Mouse (Mus musculus): ENCODE results near the gene Chst15. TPM values are rescaled to one million over a fixed set of nuclear protein-coding genes. Genes with fewer than 3 reads are reported as not detected.

Gene Chst15
- polyA plus RNA-seq, 1 experiment from 2014 or later, result 2.4 TPM

DNA sequence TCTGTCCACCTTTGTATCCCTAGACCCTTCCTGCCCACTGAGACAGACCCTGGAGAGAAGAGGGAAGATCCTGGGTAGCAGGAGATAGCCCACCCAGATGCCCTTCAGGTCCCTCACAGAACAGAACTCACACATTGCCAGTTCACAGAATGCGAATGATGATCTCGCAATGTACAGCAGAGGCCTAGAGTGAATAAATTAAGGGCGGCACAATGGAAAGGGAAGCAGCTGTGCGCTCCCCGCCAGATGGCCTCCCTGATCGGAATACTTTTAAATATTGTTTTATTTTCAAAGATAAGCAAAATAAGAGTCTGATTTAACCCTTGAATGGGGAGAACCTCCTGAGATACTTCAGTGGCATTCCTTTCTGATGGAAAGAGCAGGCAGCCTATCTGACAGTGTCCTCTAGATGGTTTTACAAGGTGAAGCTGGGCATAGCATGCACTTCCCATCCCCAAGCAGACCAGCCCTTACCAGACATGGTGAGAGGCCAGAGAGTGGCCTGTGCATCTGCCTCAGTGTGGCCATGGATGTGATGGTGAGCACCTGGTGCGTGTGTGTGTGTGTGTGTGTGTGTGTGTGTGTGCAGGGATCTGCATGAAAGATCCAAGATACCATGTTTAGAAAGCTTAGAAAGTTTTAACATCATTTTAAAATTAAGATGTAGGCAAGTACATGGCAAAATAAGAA, 32.8 kb downstream of the Chst15 start:
- peaks cover 17% of the 10 kb centered on the region for H3K4me1 ChIP-seq (ENCODE audit: control insufficient read depth, insufficient read depth, low read length)
- WGBS (ENCODE audit: insufficient replicate concordance), result 72% methylated on average over 7 of the region's 7 CpGs

GRCm38 (mm10) chr7:132282576-132282975, 34.5 kb downstream of the Chst15 start:
- Histone ChIP-seq H3K4me3 (ENCODE audit: low read depth, low read length) (no peak overlapping the region), H3K9me3 (replicated peaks; ENCODE audit: control insufficient read depth, low read length) (no peaks in the 10 kb centered on the region), H3K4me1 (ENCODE audit: control insufficient read depth, insufficient read depth, low read length) (peaks cover 23% of the 10 kb centered on the region), H3K27me3 (ENCODE audit: control insufficient read depth, insufficient read depth, low read length) (0 out of 2 replicates have a peak, but pooled peaks cover 2% of the 10 kb centered on the region), H3K36me3 (ENCODE audit: control insufficient read depth, insufficient read depth, low read length) (no peaks in the 10 kb centered on the region), H3K9ac (ENCODE audit: low read depth, low read length) (no peak overlapping the region), H3K27ac (ENCODE audit: low read depth, low read length) (no peak overlapping the region), H3K4me2 (no peak overlapping the region)
- 73% methylated on average over 2 of the region's 2 CpGs for WGBS (ENCODE audit: insufficient replicate concordance)
- ATAC-seq (replicated peaks; ENCODE audit: insufficient number of reproducible peaks, low FRiP score, low TSS enrichment), result no peak

More for the DNA sequence above, 32.8 kb downstream of the Chst15 start:
- no peak overlapping the region for H3K9ac ChIP-seq (ENCODE audit: low read depth, low read length)
- 0 out of 2 replicates have a peak, but pooled peaks cover 2% of the 10 kb centered on the region for H3K27me3 ChIP-seq (ENCODE audit: control insufficient read depth, insufficient read depth, low read length)
- no peak overlapping the region for H3K4me3 ChIP-seq (ENCODE audit: low read depth, low read length)
- no peak overlapping the region for H3K4me2 ChIP-seq
- no peak overlapping the region for H3K27ac ChIP-seq (ENCODE audit: low read depth, low read length)
- no peak for ATAC-seq (replicated peaks; ENCODE audit: insufficient number of reproducible peaks, low FRiP score, low TSS enrichment)
- no peaks in the 10 kb centered on the region for H3K36me3 ChIP-seq (ENCODE audit: control insufficient read depth, insufficient read depth, low read length)
- no peaks in the 10 kb centered on the region for H3K9me3 ChIP-seq (replicated peaks; ENCODE audit: control insufficient read depth, low read length)

GRCm38 (mm10) chr7:132282161-132282560, 34.9 kb downstream of the Chst15 start:
- H3K9me3 ChIP-seq (replicated peaks; ENCODE audit: control insufficient read depth, low read length), result no peaks in the 10 kb centered on the region
- peaks cover 19% of the 10 kb centered on the region for H3K4me1 ChIP-seq (ENCODE audit: control insufficient read depth, insufficient read depth, low read length)
- H3K27ac ChIP-seq (ENCODE audit: low read depth, low read length), result no peak overlapping the region
- ATAC-seq (replicated peaks; ENCODE audit: insufficient number of reproducible peaks, low FRiP score, low TSS enrichment), result no peak
- no peak overlapping the region for H3K4me2 ChIP-seq
- H3K4me3 ChIP-seq (ENCODE audit: low read depth, low read length), result no peak overlapping the region
- H3K9ac ChIP-seq (ENCODE audit: low read depth, low read length), result no peak overlapping the region
- WGBS (ENCODE audit: insufficient replicate concordance), result 78% methylated on average over 3 of the region's 3 CpGs
- no peaks in the 10 kb centered on the region for H3K36me3 ChIP-seq (ENCODE audit: control insufficient read depth, insufficient read depth, low read length)
- H3K27me3 ChIP-seq (ENCODE audit: control insufficient read depth, insufficient read depth, low read length), result 0 out of 2 replicates have a peak, but pooled peaks cover 2% of the 10 kb centered on the region

- Histone ChIP-seq H3K9me3 (replicated peaks; ENCODE audit: control insufficient read depth, low read length) (no peaks in the 10 kb centered on the region), H3K4me2 (no peak overlapping the region), H3K36me3 (ENCODE audit: control insufficient read depth, insufficient read depth, low read length) (no peaks in the 10 kb centered on the region), H3K27ac (ENCODE audit: low read depth, low read length) (no peak overlapping the region), H3K27me3 (ENCODE audit: control insufficient read depth, insufficient read depth, low read length) (0 out of 2 replicates have a peak, but pooled peaks cover 2% of the 10 kb centered on the region), H3K4me3 (ENCODE audit: low read depth, low read length) (no peak overlapping the region), H3K4me1 (ENCODE audit: control insufficient read depth, insufficient read depth, low read length) (peaks cover 17% of the 10 kb centered on the region), H3K9ac (ENCODE audit: low read depth, low read length) (no peak overlapping the region)
- no peak for ATAC-seq (replicated peaks; ENCODE audit: insufficient number of reproducible peaks, low FRiP score, low TSS enrichment)
- WGBS (ENCODE audit: insufficient replicate concordance), result 71% methylated on average over 4 of the region's 4 CpGs
Measured at GRCm38 (mm10) chr7:132281753-132282152, 35.3 kb downstream of the Chst15 start.

DNA sequence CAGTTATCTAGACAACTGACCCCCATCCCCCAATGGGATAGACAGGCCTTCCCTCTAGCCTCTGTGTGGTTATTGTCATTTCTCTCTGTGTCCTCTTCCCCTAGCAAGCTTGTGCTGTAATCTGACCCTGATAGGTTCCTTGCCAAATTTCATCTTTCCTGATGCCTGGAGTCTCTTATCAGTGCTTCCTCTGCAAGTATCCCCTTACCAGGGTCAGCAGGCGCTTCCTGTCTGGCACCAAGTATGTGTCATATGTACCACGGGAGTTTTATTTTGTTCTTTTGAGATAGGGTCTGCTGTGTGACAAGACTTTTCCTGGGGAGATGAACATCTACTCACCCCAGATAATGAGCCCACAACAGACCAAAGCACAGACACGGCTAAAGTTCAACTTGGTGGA, 38.4 kb downstream of the Chst15 start:
- Histone ChIP-seq H3K36me3 (ENCODE audit: control insufficient read depth, insufficient read depth, low read length) (no peaks in the 10 kb centered on the region), H3K9me3 (replicated peaks; ENCODE audit: control insufficient read depth, low read length) (no peaks in the 10 kb centered on the region), H3K9ac (ENCODE audit: low read depth, low read length) (no peak overlapping the region), H3K4me1 (ENCODE audit: control insufficient read depth, insufficient read depth, low read length) (peaks cover 13% of the 10 kb centered on the region), H3K4me3 (ENCODE audit: low read depth, low read length) (no peak overlapping the region), H3K27me3 (ENCODE audit: control insufficient read depth, insufficient read depth, low read length) (0 out of 2 replicates have a peak, but pooled peaks cover 2% of the 10 kb centered on the region), H3K27ac (ENCODE audit: low read depth, low read length) (no peak overlapping the region), H3K4me2 (no peak overlapping the region; the same call in 1 of the 2 replicates)
- ATAC-seq (replicated peaks; ENCODE audit: insufficient number of reproducible peaks, low FRiP score, low TSS enrichment), result peak; percentile 11; the same call in 1 of the 2 replicates
- WGBS (ENCODE audit: insufficient replicate concordance), result 28% methylated on average over 3 of the region's 3 CpGs

DNA sequence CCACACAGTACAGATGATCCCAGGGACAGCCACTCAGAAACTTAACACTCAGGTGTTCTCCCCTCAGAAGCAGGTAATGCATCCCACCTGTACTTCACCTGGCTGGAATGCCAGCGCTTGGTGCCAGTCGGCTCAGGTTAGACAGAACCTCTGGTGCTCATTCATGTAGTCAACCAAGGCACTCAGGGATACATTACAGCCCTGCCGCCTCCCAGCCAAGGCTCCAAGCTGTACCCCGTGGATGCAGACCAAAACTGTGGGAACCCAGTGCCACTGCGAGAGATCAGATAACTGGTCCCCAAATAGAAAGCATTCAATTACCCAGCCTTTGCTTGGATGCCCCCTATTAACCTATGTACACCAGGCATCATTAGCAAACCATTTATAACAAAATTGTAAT, 40.7 kb downstream of the Chst15 start:
- no peak overlapping the region for H3K27ac ChIP-seq (ENCODE audit: low read depth, low read length)
- WGBS (ENCODE audit: insufficient replicate concordance), result 79% methylated on average over 5 of the region's 5 CpGs
- no peaks in the 10 kb centered on the region; the same call in 1 of the 2 replicates for H3K9me3 ChIP-seq (replicated peaks; ENCODE audit: control insufficient read depth, low read length)
- H3K4me2 ChIP-seq, result no peak overlapping the region
- no peak overlapping the region for H3K9ac ChIP-seq (ENCODE audit: low read depth, low read length)
- no peak for ATAC-seq (replicated peaks; ENCODE audit: insufficient number of reproducible peaks, low FRiP score, low TSS enrichment)
- H3K4me3 ChIP-seq (ENCODE audit: low read depth, low read length), result no peak overlapping the region
- H3K36me3 ChIP-seq (ENCODE audit: control insufficient read depth, insufficient read depth, low read length), result no peaks in the 10 kb centered on the region
- 0 out of 2 replicates have a peak, but pooled peaks cover 2% of the 10 kb centered on the region for H3K27me3 ChIP-seq (ENCODE audit: control insufficient read depth, insufficient read depth, low read length)
- peaks cover 10% of the 10 kb centered on the region for H3K4me1 ChIP-seq (ENCODE audit: control insufficient read depth, insufficient read depth, low read length)

- Histone ChIP-seq H3K36me3 (ENCODE audit: control insufficient read depth, insufficient read depth, low read length) (no peaks in the 10 kb centered on the region), H3K27ac (ENCODE audit: low read depth, low read length) (no peak overlapping the region), H3K9me3 (replicated peaks; ENCODE audit: control insufficient read depth, low read length) (no peaks in the 10 kb centered on the region; the same call in 1 of the 2 replicates), H3K27me3 (ENCODE audit: control insufficient read depth, insufficient read depth, low read length) (no peaks in the 10 kb centered on the region), H3K4me3 (ENCODE audit: low read depth, low read length) (no peak overlapping the region), H3K9ac (ENCODE audit: low read depth, low read length) (no peak overlapping the region), H3K4me1 (ENCODE audit: control insufficient read depth, insufficient read depth, low read length) (peaks cover 8% of the 10 kb centered on the region), H3K4me2 (no peak overlapping the region)
- 63% methylated on average over 2 of the region's 2 CpGs for WGBS (ENCODE audit: insufficient replicate concordance)
- ATAC-seq (replicated peaks; ENCODE audit: insufficient number of reproducible peaks, low FRiP score, low TSS enrichment), result no peak
Measured at GRCm38 (mm10) chr7:132273741-132274513, 43.1 kb downstream of the Chst15 start.

DNA sequence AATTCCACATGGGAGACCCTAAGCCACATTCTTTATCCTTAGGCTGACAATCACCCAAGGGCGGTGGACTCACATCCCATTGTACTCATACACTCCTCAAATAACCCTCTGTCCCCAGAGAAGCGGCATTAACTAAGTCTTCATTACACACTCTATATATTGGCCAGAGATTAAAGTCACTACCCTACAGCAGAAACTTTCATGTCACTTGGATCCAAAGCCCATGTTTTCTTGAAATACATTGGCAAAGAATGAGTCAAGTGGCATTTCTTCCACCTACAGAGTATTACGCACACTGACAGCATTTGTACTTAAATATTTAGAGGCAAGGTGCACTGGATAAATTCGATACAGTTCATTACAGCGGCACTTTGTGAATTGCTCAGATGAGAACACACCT, 44.0 kb downstream of the Chst15 start:
- H3K4me1 ChIP-seq (ENCODE audit: control insufficient read depth, insufficient read depth, low read length), result no peaks in the 10 kb centered on the region
- no peak overlapping the region for H3K4me3 ChIP-seq (ENCODE audit: low read depth, low read length)
- H3K9ac ChIP-seq (ENCODE audit: low read depth, low read length), result no peak overlapping the region
- H3K36me3 ChIP-seq (ENCODE audit: control insufficient read depth, insufficient read depth, low read length), result no peaks in the 10 kb centered on the region
- H3K27ac ChIP-seq (ENCODE audit: low read depth, low read length), result no peak overlapping the region
- H3K4me2 ChIP-seq, result no peak overlapping the region
- WGBS (ENCODE audit: insufficient replicate concordance), result 90% methylated on average over 5 of the region's 5 CpGs
- no peaks in the 10 kb centered on the region for H3K27me3 ChIP-seq (ENCODE audit: control insufficient read depth, insufficient read depth, low read length)
- ATAC-seq (replicated peaks; ENCODE audit: insufficient number of reproducible peaks, low FRiP score, low TSS enrichment), result no peak
- no peaks in the 10 kb centered on the region; the same call in 1 of the 2 replicates for H3K9me3 ChIP-seq (replicated peaks; ENCODE audit: control insufficient read depth, low read length)
